Mouse (Mus musculus): Measurements from ENCODE around the gene Gm8127. TPM values are rescaled to one million over a fixed set of nuclear protein-coding genes. Genes with fewer than 3 reads are reported as not detected.

The Gm8127 gene
- total RNA-seq, 2 experiments from 2014 or later, result not detected

Other genes starting within 250 kb of the Gm8127 start
- not detected for gene Gm8094, start 217.2 kb downstream of the Gm8127 start, total RNA-seq (2021)
- gene Gm8104, start 193.2 kb downstream of the Gm8127 start, total RNA-seq (2021), result under 1 TPM; 0.25 TPM
- gene Gm7233, start 114.0 kb downstream of the Gm8127 start, total RNA-seq (2021), result under 1 TPM in 1 of 2 experiments, not detected in 1; 0.33 TPM
- gene Gm8122, start 58.5 kb downstream of the Gm8127 start, total RNA-seq (2021), result not detected
- gene Gm8126, start 35.2 kb downstream of the Gm8127 start, total RNA-seq (2021), result under 1 TPM in 1 of 2 experiments, not detected in 1; 0.23 TPM
- gene Gm9732, start 18.8 kb downstream of the Gm8127 start, total RNA-seq (2021), result not detected
- gene 1700001F09Rik, start 54.0 kb upstream of the Gm8127 start, total RNA-seq (2021), result not detected
- not detected for gene Gm8138, start 122.5 kb upstream of the Gm8127 start, total RNA-seq (2021)
- gene Gm5799, start 249.7 kb upstream of the Gm8127 start, total RNA-seq (2021), result not detected